Mouse (Mus musculus) Patski (cell line): ENCODE results near the gene Olfr657. TPM values are rescaled to one million over a fixed set of nuclear protein-coding genes. Genes with fewer than 3 reads are reported as not detected.
A peak's percentile ranks its signal among the peaks of the same experiment; 100 is the strongest.

Source experiments
- ATAC-seq: fragments of 100-300 bp; one replicate; pipeline ENCODE4 v1.8.0; 2021
- CTCF ChIA-PET: fragments of 350-600 bp; sonication (Branson Sonifier 250); formaldehyde crosslinking; loops from one replicate; lab custom pipeline; 2022; ENCODE audit warnings: inconsistent platforms; lab: Charles Lee
- POLR2A ChIA-PET: fragments of 350-600 bp; sonication (Branson Sonifier 250); formaldehyde crosslinking; loops from one replicate; lab custom pipeline; 2022; ENCODE audit warnings: antibody characterized with exemption, inconsistent platforms; lab: Charles Lee
- DNase-seq: peaks from one replicate; pipeline ENCODE4 v3.0.0-alpha.2; 2011; ENCODE audit warnings: low read depth, low spot score
- H3K27me3 ChIP-seq: fragments of 371-371 bp; one replicate; pipeline ENCODE4 v1.5.1; 2021
- CTCF ChIP-seq: fragments of 100-300 bp; IDR thresholded peaks from one replicate; pipeline ENCODE4 v1.5.1; 2021
- in situ Hi-C: fragments of 300-500 bp; cut with MboI; formaldehyde crosslinking; loops from 3 replicates; pipeline ENCODE4 v1.11.1; 2018; ENCODE audit warnings: low pct_unique_long_range_greater_than_20kb, mixed read lengths
- polyA plus RNA-seq: library from polyadenylated mRNA; unstranded; gene quantifications from one replicate; pipeline ENCODE4 v1.2.3, GENCODE M21; 2021

Olfr657 gene
- polyA plus RNA-seq: not detected

DNA sequence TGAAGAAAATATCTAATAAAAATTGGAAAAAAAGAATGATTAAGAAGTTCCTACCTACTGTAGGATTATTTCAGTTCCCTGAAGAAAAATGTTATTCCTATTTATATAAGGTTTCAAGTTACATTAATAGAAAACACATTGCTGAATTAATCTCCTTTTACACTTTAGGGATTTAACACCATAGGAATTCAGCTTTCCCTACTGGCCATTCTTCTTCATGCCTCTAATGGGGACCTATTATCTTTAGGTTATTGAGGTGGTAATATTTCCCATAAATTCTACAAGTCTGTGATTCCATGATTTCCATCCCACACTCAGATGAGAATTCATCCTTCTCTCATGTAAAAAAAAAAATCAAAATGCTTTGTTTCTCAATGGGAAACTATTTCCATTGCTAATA lies at the start of gene Olfr657:
Gene Olfr657, plus strand, starts transcription at position 301 of the 400 bp plus-strand sequence.
- CTCF ChIA-PET: no interaction called here

DNA sequence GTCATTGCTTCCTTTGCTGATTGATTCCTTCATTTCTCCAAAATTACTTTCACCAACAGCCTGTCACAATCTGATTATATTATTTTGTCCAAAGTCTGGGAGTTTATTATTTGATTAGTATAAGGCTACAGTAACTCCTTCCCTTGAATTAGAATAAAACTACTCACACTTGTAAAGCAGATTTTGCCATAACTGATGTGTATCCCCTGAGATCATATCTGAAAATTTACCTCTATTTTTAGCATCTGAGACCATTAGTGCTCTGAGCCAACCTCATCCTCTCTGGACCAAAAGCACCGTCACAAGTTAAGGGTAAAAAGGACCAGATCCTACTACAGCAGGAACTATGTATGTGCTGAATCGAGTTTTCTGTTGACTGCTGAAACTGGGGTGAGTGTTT lies 47.6 kb upstream of the Olfr657 start, which contains the start of gene Olfr653:
Gene Olfr653, plus strand, starts transcription at position 301 of the 400 bp plus-strand sequence.
- H3K27me3 ChIP-seq: no peaks in the 10 kb centered on the region
- ATAC-seq: no peak
- DNase-seq: no peak
- CTCF ChIA-PET: no interaction called here
- POLR2A ChIA-PET: interaction anchor here (0.6 kb wide), 1 partner anchor 247 kb away, joined by 4 read pairs; no protein-coding TSS in a partner anchor
- no peak for TF ChIP-seq CTCF
- in situ Hi-C loops: no loop called here

More for the DNA sequence above, at the start of gene Olfr657:
- H3K27me3 ChIP-seq: no peaks in the 10 kb centered on the region
- DNase-seq (no peak), ATAC-seq (no peak)
- POLR2A ChIA-PET: no interaction called here
- TF ChIP-seq CTCF: no peak
- in situ Hi-C loops: no loop called here

DNA sequence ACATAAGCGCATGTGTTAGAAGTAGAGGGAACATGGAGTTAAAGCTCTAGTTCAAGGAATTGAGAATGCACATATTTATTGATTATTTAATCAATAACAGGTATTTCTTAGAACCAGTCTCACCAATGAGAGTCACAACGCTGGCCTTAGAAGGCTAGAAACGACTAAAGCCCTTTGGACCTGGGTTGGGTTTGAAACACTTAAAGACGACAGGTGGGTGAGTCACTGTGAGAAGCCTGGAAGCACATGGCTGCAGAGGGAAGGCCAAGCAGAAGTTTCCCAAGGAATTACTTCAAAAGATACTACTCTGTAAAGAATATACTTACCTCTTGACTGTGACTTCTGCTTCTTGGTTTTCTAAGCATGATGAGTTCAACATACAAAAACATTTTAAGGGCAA lies 43.7 kb upstream of the Olfr657 start:
- H3K27me3 ChIP-seq: no peaks in the 10 kb centered on the region
- TF ChIP-seq CTCF: no peak
- in situ Hi-C loops: no loop called here
- ChIA-PET CTCF (no interaction called here), POLR2A (no interaction called here)
- ATAC-seq (no peak), DNase-seq (no peak)

DNA sequence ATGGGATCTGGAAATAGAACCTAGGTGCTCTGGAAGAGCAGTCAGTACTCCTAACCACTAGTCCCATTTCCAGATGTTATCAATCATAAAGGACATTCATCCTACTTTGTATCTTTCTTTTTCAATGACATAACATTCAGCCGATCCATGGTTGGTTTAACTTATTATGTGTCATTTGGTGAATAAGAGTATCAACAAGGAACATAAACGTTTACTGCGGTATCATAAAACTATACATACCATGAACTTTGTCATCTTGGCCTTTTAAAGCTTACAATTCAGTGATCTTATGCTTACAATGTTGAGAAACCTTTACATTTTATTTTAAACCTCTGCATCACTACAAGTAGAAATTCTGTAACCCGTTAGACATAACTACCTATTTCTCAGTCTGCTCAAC lies 43.2 kb upstream of the Olfr657 start:
- TF ChIP-seq CTCF: no peak
- in situ Hi-C loops: no loop called here
- H3K27me3 ChIP-seq: no peaks in the 10 kb centered on the region
- DNase-seq: no peak
- CTCF ChIA-PET: no interaction called here
- POLR2A ChIA-PET: no interaction called here
- ATAC-seq: no peak

DNA sequence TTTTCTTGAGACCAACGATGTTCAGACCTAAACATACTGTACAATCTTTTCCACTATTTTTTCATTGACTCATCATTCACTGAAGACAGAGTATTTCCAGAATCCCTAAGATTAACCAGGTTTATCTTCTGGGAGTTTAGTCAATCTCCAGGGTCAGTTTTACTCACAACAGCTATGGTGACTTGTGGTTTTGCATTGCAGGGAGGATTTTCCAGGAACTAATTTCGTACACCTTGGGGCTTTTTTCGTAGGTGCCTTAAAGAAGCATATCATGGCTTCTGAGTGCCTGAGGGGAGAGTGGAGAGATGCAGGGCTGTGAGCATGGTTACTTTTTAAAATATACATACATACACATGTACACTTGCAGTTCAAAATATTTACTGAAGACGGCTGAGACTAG lies 37.9 kb upstream of the Olfr657 start, which contains the start of gene Olfr654:
Gene Olfr654, plus strand, starts transcription at position 301 of the 400 bp plus-strand sequence.
- DNase-seq (no peak), ATAC-seq (no peak)
- POLR2A ChIA-PET: no interaction called here
- no peak for TF ChIP-seq CTCF
- H3K27me3 ChIP-seq: no peaks in the 10 kb centered on the region
- in situ Hi-C loops: no loop called here
- CTCF ChIA-PET: no interaction called here

DNA sequence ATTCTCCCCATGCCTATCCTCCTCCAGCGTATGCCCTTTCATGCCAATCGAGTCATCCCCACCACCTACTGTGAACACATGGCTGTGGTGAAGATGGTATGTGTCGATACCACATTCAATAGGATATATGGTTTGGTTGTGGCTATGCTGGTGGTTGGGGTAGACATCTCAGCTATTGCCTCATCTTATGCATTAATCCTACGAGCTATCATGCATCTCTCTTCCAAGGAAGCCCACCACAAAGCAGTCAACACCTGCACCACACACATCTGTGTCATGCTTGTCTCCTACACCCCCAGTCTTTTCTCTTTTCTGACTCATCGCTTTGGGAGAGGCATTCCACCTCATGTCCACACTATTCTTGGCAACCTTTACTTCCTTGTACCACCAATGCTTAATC lies 36.3 kb upstream of the Olfr657 start:
- no peak for TF ChIP-seq CTCF
- ChIA-PET CTCF (no interaction called here), POLR2A (no interaction called here)
- ATAC-seq (no peak), DNase-seq (no peak)
- H3K27me3 ChIP-seq: no peaks in the 10 kb centered on the region
- in situ Hi-C loops: no loop called here

DNA sequence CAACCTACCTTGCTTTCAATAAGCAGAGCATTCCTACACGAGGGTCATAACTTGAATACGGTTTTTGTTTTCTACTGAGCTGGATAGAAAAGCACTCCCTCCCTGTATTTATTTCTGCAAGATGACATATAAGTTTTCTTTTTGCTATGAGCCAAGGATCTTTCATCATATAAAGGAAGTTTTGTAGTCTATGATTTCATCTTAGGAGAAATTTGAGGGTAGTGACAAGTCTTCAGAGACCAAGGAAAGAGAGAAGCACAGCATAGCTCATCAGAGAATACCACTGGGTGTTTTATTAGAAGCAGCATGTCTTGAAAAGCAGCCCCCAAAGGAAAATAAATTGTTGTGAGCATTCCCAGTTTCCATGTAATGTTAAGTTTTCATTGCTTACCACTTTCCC lies 22.9 kb upstream of the Olfr657 start, which contains the start of gene Olfr655:
Gene Olfr655, minus strand, starts transcription at position 101 of the 400 bp plus-strand sequence.
- DNase-seq (no peak), ATAC-seq (no peak)
- in situ Hi-C loops: loop anchor here (10.0 kb wide), 1 partner anchor 397 kb away; no protein-coding TSS in a partner anchor
- no peak for TF ChIP-seq CTCF
- ChIA-PET CTCF (no interaction called here), POLR2A (no interaction called here)
- H3K27me3 ChIP-seq: no peaks in the 10 kb centered on the region

DNA sequence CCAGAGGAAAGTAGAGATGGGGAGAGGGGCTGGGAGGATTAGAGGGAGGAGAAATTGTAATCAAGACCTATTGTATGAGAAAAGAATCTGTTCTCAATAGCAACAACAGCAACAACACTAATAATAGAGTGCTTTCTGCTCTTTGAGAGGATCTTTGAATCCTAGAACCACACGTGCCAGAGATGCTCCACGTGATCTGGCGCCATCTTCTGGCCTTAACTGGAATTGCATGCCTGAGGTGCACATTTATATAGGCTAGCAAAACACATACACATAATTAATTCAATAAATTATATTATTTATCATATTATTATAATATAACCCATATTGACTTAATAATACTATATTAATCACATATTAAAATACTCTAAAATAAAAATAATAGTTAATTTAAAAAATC lies 21.4 kb upstream of the Olfr657 start:
- ChIA-PET POLR2A (no interaction called here), CTCF (no interaction called here)
- TF ChIP-seq CTCF: peak; percentile 53
- H3K27me3 ChIP-seq: no peaks in the 10 kb centered on the region
- DNase-seq (no peak), ATAC-seq (no peak)
- in situ Hi-C loops: loop anchor here (10.0 kb wide), 1 partner anchor 398 kb away; no protein-coding TSS in a partner anchor

DNA sequence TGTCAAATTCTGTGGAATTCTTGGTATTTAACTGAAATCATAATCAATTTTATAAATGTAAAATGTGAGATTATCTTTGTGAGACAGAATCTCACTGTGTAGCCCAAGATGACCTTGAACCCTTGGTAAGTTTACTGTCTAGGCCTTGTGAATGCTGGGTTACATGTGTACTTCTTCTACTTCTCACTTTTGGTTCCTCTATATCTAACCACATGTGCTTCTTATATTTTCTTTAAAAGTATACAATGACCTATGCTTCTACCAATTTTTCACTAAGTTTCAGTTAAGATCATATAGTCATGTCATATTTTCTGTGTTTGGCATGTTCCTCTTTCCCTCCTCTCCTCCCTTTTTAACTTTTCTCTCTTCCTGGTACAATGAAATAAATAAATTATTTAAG lies 19.9 kb upstream of the Olfr657 start:
- in situ Hi-C loops: loop anchor here (10.0 kb wide), 1 partner anchor 400 kb away; no protein-coding TSS in a partner anchor
- DNase-seq: no peak
- no peak for TF ChIP-seq CTCF
- POLR2A ChIA-PET: no interaction called here
- no peak for ATAC-seq
- CTCF ChIA-PET: no interaction called here
- H3K27me3 ChIP-seq: no peaks in the 10 kb centered on the region

DNA sequence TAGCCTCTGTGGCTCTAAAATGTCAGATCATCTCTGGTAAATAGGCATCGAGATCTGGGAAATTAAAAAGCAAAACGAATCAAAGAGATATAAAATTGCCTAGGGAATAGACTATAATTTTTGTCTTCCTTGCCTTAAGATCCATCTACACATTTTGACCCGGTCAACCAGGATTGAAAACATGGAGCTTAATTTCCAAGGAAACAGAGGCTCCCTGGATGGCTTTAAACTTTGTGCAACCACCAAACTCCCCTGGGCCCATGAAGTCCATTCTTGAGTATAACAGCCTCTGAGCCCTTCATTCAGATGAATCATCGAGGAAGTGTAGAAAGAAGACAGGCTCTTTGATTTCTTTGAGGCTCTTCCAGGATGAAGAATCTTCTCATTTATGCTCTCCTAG lies 10.9 kb upstream of the Olfr657 start, which contains the start of gene Olfr656:
Gene Olfr656, plus strand, starts transcription at position 301 of the 400 bp plus-strand sequence.
- H3K27me3 ChIP-seq: no peaks in the 10 kb centered on the region
- ChIA-PET CTCF (no interaction called here), POLR2A (no interaction called here)
- in situ Hi-C loops: no loop called here
- ATAC-seq: no peak
- DNase-seq: no peak
- no peak for TF ChIP-seq CTCF

DNA sequence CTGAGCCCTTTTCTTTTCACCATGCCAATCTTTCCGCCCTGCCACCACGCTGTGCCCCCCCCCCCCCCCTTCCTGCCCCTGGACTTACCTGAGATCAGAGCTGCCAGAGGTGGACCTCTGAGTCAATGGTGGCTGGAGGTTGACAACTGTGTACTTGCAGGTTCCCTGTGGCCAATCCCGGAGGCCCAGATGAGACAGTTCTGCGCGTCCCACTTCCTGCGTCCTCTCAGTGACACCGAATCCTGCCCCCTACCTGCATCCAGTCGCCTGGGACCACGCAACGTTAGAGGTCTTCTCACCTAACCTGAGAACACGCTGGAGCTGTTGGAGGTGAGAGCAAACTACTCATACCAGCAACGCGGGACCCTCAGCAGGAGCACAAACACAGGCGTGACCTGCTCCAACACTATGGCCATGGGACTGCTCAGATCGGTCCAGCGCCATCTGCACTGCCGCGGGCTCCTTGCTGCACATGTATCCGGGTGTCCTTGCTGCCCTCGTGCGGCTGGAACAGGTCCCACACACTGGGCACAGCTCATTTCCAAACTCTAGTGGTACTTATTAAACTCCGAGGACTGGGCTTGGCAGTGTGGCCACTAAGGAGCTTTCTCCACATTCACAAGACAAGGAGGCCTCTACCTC lies 22.4 kb downstream of the Olfr657 start, which contains the start of gene Olfr658:
Gene Olfr658, minus strand, starts transcription at position 465 of the 642 bp plus-strand sequence.
- ATAC-seq (no peak), DNase-seq (no peak)
- ChIA-PET CTCF (no interaction called here), POLR2A (no interaction called here)
- H3K27me3 ChIP-seq: no peaks in the 10 kb centered on the region
- TF ChIP-seq CTCF: no peak
- in situ Hi-C loops: no loop called here
